Mouse (Mus musculus): Measurements from ENCODE around the gene Jazf1. TPM values are rescaled to one million over a fixed set of nuclear protein-coding genes. Genes with fewer than 3 reads are reported as not detected.

The Jazf1 gene
- polyA plus RNA-seq, 1 experiment from 2014 or later, result 11.5 TPM

DNA sequence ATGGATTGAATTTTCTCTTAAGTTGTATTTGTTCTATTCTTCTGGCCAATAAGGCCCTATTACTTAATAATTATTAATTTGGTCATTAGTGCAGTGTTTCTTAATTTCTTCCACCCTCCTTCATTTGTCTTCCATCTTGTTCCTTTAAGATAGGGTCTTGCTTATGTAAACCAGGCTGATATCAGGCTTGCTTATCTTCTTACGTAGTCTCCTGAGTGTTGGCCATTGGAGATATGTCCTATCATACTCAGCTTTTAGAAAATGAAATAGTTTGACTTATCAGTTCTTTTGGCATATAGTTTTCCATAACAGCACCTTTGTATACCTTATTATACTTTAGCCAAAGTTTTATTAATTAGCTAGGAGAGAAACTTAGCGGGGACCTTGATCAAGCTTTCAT is 333.8 kb downstream of the Jazf1 start:
- 81% methylated on average over 2 of the region's 2 CpGs for WGBS

GRCm38 (mm10) chr6:52730338-52730737 is 338.1 kb downstream of the Jazf1 start:
- Histone ChIP-seq H3K4me1 (peaks cover 9% of the 10 kb centered on the region), H3K36me3 (peaks cover 54% of the 10 kb centered on the region), H3K4me3 (no peak overlapping the region), H3K9ac (no peak overlapping the region), H3K27ac (replicated peaks) (no peak overlapping the region), H3K9me3 (no peaks in the 10 kb centered on the region), H3K27me3 (replicated peaks) (no peaks in the 10 kb centered on the region), H3K4me2 (no peak overlapping the region)
- ATAC-seq (ENCODE audit: extremely low read depth, insufficient number of reproducible peaks, low FRiP score, low TSS enrichment), result no peak
- WGBS, result 20% methylated on average over 4 of the region's 4 CpGs

More for the DNA sequence above, 333.8 kb downstream of the Jazf1 start:
- H3K9me3 ChIP-seq, result no peaks in the 10 kb centered on the region
- no peak overlapping the region for H3K27ac ChIP-seq (replicated peaks)
- H3K9ac ChIP-seq, result no peak overlapping the region
- no peak overlapping the region for H3K4me3 ChIP-seq
- H3K4me1 ChIP-seq, result peaks cover 7% of the 10 kb centered on the region
- H3K36me3 ChIP-seq, result peaks cover 58% of the 10 kb centered on the region
- H3K4me2 ChIP-seq, result no peak overlapping the region
- no peak for ATAC-seq (ENCODE audit: extremely low read depth, insufficient number of reproducible peaks, low FRiP score, low TSS enrichment)
- no peaks in the 10 kb centered on the region for H3K27me3 ChIP-seq (replicated peaks)

DNA sequence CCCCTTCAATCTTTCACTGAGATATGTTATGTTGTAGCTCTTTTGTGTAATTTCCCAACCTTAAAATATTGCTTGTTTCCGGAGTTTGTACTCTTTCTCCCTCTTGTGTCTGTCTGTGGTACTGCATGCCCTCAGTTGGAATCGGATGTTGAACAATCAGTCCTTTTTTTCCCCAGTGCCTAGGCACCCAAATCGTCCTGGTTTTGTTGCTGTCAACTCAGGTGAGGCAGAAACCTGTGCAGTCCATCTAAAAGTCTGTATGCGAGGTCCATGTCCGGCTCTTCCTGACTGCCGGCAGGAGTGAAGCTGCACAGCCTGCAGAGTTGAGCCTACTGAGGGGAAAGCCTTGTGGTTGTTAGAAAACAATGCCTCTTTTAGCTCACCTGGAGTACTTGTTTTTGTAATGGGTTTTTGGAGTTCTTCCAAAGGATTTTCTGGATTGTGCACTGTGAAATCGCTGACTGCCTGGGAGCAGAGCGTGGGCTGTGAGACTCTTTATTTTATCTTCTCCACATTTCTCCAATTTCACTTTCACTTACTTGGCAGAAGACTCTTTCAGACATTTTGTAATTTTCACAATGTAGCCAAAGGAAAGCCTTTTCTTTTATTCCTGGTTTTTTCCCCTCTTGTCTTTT is 343.5 kb downstream of the Jazf1 start:
- Histone ChIP-seq H3K27ac (replicated peaks) (no peak overlapping the region), H3K9me3 (no peaks in the 10 kb centered on the region), H3K4me1 (peaks cover 4% of the 10 kb centered on the region), H3K36me3 (peaks cover 45% of the 10 kb centered on the region), H3K9ac (no peak overlapping the region), H3K27me3 (replicated peaks) (no peaks in the 10 kb centered on the region), H3K4me2 (no peak overlapping the region), H3K4me3 (no peak overlapping the region)
- 64% methylated on average over 8 of the region's 8 CpGs for WGBS
- ATAC-seq (ENCODE audit: extremely low read depth, insufficient number of reproducible peaks, low FRiP score, low TSS enrichment), result no peak

Other genes starting within 250 kb of the Jazf1 start
- gene Creb5, start 218.6 kb upstream of the Jazf1 start, polyA plus RNA-seq (2015; fragmentation: Nextera tagmentation; extraction: Ambion mirVana), result 31.1 and 33.0 TPM in 2 replicates

Measured in heart, embryonic 13.5 days (tissue).